Mouse (Mus musculus) liver, adult (tissue): ENCODE data around the gene Tbca.

Experiments used
- GATA4 ChIP-seq: IDR thresholded peaks from 2 replicates; pipeline ENCODE4 v1.6.1; 2014; ENCODE audit warnings: mild to moderate bottlenecking, low read length; ENCODE audit not compliant: insufficient replicate concordance

The Tbca gene

DNA sequence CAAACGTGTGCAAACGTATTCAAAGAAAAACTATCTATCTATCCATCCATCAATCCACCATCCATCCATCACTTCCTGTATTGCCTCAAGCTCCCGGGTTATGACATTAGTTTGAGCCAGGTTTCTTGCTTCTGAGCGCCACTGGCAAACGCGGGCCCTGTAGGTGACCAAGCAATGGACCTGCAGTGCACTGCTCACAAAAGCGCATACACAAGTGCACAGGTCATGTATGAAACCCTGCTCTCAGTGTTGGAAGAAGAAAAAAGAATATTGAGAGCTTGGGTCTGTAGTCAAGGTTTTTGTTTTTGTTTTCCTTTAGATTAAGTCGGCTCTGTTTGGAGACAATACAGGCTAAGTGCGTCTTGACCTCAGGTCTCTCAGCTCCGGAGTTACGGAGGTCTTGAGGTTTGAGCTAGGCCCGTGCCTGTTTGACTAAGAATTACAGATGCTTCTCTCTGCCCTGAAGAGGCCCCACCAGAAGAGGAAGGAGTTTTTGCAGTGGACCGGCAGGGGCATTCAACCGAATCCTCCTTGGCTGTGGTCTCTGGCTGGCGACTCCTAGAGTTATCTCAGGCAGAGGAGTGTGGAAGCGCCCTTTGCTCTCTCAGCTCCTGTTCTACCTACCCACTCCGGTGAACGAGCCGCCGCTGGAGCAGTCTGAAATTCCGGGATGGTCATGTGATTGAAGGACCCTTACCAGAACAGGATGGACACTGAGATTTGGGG lies 81.9 kb downstream of the Tbca start:
- TF ChIP-seq GATA4, result no peak

- TF ChIP-seq GATA4, result no peak
Measured at GRCm38 (mm10) chr13:94871806-94872320, 83.2 kb downstream of the Tbca start.

- no peak for TF ChIP-seq GATA4
Measured at GRCm38 (mm10) chr13:94872439-94872838, 83.7 kb downstream of the Tbca start.

DNA sequence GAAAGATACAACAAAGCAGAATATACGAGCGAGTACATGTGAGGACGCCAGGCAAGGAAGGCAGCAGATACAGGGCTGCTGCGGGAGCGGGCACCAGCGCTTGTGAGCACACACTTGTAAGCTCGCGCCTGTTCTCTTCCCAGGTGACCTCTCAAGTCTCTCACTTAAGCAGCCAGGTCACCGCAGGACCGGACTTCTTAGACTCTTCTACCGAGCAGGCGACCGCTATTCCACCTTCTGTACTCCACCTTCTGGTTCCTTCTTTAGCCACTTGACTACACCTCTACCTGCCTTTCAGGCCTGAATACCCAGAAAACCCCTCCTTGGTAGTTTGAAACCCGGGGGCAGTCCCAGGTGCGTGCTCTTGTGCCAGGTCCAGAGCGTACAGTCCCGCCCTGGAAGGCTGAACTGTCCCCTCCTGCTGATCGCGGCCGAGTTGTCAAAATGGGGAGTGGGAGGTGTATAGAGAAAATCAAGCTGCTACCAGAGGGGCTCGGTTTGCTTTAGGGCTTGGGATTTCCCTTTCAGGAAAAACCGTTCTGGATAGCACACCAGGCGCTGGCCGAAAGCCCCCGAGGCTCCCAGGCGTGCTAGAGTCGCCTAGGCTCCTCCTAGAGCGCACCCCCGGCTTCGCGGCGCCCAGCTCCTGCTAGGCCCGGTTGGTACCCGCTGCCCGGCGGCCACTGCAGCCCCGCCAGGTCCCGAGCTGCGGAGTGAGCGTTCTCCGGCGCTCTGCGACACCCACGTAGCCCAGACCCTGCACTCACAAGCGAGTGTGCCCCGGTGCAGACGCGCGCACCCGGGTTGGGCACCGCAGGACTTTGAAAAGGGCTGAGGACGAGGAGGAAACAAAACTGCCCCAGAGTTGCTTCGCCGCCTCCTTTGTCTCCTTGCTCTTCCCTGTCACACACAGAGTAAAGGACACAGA lies 84.7 kb downstream of the Tbca start:
- no peak for TF ChIP-seq GATA4

- TF ChIP-seq GATA4, result no peak
Measured at GRCm38 (mm10) chr13:94874039-94874425, 85.3 kb downstream of the Tbca start.

DNA sequence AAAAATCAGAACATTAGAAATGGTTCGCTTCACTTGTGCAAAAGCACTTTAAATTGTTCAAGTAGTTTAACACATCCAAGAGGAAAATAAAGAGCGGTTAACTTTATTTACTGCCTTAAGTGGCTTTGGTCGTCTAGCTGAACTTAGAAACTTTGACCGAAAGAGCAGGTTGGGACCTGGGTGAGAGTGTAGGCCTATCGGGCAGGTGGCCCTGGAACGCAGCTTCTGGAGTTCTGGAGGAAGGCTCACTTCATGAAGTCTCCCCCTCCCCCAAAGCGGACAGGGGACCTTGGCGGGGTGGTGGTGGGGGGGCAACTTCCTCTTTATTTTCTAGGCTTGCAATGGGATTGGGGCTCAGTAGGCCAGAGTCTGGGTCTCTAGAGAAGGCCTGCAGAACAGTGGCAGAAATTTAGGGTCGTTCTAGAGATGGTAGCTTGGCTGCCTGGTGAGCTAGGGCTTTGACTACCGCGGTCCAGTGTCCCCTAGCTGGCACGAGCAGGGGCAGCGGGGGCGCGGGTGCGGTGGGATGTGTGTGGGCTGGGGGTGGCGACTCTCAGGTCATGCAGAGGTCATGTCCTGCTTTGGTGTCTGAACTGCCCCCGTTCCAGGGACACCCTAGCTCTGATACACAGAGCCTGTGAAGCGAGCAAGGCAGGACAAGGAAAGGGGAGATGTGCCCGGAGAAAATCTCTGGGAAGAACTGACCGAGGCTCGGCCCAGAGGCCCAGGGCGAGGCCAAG lies 86.1 kb downstream of the Tbca start:
- no peak for TF ChIP-seq GATA4

DNA sequence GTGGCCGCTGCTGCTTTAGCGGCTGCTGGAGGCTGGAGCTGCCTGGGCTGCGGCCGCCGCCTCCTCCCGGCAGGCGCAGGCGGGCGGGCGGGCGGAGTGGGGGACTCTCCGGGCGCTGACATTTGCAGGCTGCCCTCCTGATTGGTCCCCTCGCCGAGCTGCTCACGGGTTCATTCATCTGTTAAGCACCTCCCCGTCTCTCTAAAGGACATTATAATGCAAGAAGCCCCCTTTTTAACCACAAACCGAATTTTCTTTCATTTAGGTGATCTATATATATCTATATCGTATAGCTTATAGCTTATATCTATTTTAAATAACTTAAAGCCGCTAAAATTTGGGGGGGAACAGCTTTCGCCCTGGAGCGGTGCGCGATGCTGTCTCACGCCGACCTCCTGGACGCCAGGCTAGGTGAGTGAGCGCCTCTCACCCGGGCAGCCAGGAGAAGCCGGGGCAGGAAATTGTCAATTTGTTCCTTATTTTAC lies 86.7 kb downstream of the Tbca start, which contains the start of gene Otp:
Otp (plus strand) TSS at position 207 of the 485 bp plus-strand sequence.
- TF ChIP-seq GATA4, result no peak

- no peak for TF ChIP-seq GATA4
Measured at GRCm38 (mm10) chr13:94876286-94877210, 87.8 kb downstream of the Tbca start.

- no peak for TF ChIP-seq GATA4
Measured at GRCm38 (mm10) chr13:94877211-94877590, 88.5 kb downstream of the Tbca start.

- TF ChIP-seq GATA4, result no peak
Measured at GRCm38 (mm10) chr13:94877991-94878745, 89.5 kb downstream of the Tbca start.

GRCm38 (mm10) chr13:94881201-94881600 lies 92.5 kb downstream of the Tbca start:
- TF ChIP-seq GATA4, result no peak

DNA sequence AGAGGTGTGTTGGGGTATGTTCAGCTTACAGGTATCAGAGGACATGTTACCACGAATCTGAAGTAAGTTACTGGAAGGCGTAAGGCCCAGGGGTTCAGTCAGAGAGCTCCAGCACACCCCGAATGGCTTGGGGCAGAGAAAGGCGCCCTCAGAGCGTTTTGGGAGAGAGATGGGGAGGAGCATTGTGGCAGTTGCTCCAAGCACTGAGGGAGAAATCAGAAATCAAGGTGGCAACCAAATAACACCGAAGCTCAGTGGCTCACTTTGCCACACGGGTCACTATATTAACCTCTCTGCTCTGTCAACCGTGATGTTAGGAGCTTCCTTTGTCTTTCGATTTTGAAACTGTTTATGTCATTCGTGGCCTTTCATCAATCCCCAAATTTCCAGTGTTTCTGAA lies 93.5 kb downstream of the Tbca start:
- no peak for TF ChIP-seq GATA4

DNA sequence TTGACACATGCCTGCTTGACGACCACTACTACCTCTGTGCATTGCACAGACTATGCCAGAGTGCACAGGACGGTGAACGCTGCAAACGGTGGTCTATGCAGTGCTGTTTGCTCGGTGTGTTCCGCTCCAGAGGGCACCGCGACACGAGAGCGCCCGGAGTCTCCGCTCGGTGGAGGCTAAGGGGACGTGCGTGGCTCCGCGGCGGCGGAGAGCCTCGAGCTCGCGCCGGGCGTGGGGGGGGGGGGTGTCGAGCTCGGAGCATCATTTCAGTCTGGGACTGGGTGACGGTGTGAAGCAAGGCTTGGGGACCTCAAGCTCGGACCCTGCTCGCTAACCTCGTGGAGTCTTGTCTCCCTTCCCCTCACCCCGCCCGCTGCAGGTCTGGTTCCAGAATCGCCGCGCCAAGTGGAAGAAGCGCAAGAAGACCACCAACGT lies 94.0 kb downstream of the Tbca start:
- no peak for TF ChIP-seq GATA4
